In genomic region chr1:171777026-171777425, GRCm38 (mm10) we compare ENCODE assay signal across 10 mouse cellular contexts. TPM values are rescaled to one million over a fixed set of nuclear protein-coding genes. Genes with fewer than 3 reads are reported as not detected.
"Had no signal": no experiment of that assay in that cellular context is flagged by ENCODE, and none has a peak within 500 bp of the region (broad histone marks: within the 10 kb centered on the region; RNA-seq: fewer than 3 reads in every experiment).

No protein-coding gene starts in this region.

- H3K4me3 ChIP-seq: limb, embryonic 15.5 days; liver, embryonic 13.5 days; lung, embryonic 15.5 days; midbrain, embryonic 10.5 days had no signal

- H3K36me3 ChIP-seq: limb, embryonic 15.5 days; liver, embryonic 13.5 days; lung, embryonic 15.5 days; midbrain, embryonic 10.5 days had no signal

- ATAC-seq: intestine, postnatal 0 days; liver, postnatal 0 days; midbrain, embryonic 16.5 days had no signal

- H3K4me1 ChIP-seq: limb, embryonic 15.5 days; lung, embryonic 15.5 days; midbrain, embryonic 10.5 days had no signal

- H3K9me3 ChIP-seq: limb, embryonic 15.5 days; liver, embryonic 13.5 days; lung, embryonic 15.5 days; midbrain, embryonic 10.5 days had no signal

- H3K27me3 ChIP-seq: limb, embryonic 15.5 days; liver, embryonic 13.5 days; lung, embryonic 15.5 days had no signal

- DNase-seq: kidney, adult 8-10 months; kidney, postnatal 25 days; liver, embryonic 13.5 days; liver, postnatal 0 days; right cerebral cortex, postnatal 25 days had no signal

RNA-seq across cellular contexts. Expression of gene Slamf1, which starts 10.1 kb away (rescaled TPM):
- polyA plus RNA-seq: intestine, postnatal 0 days had no signal
